Mouse (Mus musculus) embryonic fibroblast, embryonic 13.5 days (primary cell): ENCODE data around the gene Rapgef5.

Experiments used
- CTCF ChIP-seq: IDR thresholded peaks from 2 replicates; pipeline ENCODE4 v1.5.1; 2011; ENCODE audit warnings: mild to moderate bottlenecking, control low read depth, low read length, moderate library complexity, borderline replicate concordance; ENCODE audit not compliant: insufficient read depth
- POLR2A ChIP-seq: IDR thresholded peaks from 2 replicates; pipeline ENCODE4 v1.6.1; 2011; ENCODE audit warnings: low read depth, mild to moderate bottlenecking, control low read depth, low read length, moderate library complexity

GRCm38 (mm10) chr12:117509919-117510318 is 6.4 kb upstream of the Rapgef5 start:
- TF ChIP-seq CTCF = no peak
- TF ChIP-seq POLR2A = no peak
